Mouse (Mus musculus): ENCODE results near the gene Pdcd2.
A peak's percentile ranks its signal among the peaks of the same experiment; 100 is the strongest.
"Not testable (repeated sequence)": the region's sequence is repeated elsewhere in the genome, so short reads cannot be mapped to it uniquely, and the experiment has no call there.

The Pdcd2 gene

DNA sequence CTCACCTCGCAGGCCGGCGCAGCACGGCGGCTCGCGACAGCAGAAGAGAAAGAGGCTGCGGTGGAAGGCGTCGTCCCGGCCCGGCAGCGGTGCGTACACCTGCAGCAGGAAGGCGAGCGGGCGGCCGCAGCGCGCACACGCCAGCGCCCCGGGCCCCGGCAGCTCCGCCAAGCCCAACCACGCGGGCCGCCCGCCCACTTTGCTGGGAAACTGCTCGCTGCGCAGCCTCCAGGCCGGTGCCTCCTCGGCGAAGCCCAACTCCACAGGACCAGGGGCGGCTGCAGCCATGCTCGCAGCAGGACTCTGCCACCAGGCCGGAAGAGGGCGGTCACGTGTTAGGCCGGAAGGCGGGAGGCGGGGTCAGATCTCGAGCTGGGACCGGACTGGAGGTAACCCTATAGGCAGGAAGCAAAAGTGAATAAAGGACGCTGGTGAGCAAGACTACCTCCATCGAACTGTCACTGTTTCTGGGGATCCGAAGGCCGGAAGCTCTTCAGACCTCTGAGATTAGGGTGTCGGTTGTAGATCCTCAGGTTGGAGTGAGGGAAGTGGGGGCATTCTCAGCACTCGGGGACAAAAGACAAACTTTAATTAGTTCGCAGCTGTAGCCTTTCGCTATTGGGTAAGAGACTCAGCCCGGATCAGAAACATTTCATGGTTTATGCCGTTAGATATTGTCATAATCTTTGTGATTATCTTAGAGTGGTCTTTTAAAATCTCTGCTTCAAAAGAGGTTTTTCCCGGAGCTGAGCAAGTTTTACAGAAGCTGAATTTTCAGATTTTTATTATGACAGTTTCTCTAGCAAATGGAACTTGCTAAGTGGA, at the start of gene Pdcd2:
Gene Pdcd2 (minus strand): TSS at position 316 of the 825 bp plus-strand sequence.
- DNase-seq (ENCODE audit: low spot score): peak; percentile 78

DNA sequence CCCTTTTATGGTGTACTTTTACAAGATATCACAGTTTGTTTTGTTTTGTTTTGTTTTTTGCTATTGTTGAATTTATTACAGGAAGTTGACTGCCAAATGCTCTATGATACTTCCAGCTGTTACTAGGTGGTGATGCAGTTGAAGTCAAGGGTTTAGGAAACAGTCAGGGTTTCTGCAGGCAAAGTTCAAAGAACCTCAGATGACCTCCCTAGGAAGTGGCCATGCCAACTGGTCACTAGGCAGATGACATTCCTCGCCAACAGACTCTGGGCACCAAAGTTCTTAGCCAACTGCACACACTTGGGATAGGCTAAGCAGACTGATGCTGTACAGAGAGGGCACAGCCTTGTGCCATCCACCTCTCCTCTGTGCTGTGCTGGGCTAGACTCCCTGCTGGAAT, 48.0 kb upstream of the Pdcd2 start:
- DNase-seq (ENCODE audit: low spot score): no peak

DNA sequence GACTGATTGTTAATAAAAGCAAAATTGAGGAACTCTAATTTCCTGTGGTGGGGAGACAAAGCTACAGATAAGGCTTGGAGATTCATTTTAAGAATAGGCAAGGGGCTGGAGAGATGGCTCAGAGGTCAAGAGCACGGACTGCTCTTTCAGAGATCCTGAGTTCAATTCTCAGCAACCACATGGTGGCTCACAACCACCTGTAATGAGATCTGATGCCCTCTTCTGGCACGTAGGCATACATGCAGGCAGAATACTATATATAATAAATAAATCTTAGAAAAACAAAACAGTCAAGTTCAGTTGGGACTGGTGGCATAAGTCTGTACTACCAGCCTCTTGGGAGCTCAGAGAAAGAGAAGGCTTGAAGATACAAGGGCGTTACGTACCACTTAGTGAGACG, 39.8 kb upstream of the Pdcd2 start:
- no peak for DNase-seq (ENCODE audit: low spot score)

DNA sequence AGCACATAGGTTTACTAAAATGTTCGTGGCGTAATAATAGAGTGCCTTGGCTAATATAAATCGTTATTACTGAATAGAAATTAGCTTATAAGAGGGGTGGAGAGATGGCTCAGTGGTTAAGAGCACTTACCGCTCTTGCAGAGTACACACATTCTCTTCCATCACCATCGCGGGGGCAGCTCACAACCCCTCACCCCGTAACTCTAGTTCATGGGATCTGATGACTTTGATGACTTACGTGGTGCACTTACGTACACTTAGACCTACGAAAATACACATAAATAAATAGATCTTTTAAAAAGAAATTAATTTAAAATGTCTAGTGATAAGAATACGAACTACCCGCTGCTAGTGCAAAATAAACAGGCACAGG, 37.8 kb upstream of the Pdcd2 start:
- no peak for DNase-seq (ENCODE audit: low spot score)

DNA sequence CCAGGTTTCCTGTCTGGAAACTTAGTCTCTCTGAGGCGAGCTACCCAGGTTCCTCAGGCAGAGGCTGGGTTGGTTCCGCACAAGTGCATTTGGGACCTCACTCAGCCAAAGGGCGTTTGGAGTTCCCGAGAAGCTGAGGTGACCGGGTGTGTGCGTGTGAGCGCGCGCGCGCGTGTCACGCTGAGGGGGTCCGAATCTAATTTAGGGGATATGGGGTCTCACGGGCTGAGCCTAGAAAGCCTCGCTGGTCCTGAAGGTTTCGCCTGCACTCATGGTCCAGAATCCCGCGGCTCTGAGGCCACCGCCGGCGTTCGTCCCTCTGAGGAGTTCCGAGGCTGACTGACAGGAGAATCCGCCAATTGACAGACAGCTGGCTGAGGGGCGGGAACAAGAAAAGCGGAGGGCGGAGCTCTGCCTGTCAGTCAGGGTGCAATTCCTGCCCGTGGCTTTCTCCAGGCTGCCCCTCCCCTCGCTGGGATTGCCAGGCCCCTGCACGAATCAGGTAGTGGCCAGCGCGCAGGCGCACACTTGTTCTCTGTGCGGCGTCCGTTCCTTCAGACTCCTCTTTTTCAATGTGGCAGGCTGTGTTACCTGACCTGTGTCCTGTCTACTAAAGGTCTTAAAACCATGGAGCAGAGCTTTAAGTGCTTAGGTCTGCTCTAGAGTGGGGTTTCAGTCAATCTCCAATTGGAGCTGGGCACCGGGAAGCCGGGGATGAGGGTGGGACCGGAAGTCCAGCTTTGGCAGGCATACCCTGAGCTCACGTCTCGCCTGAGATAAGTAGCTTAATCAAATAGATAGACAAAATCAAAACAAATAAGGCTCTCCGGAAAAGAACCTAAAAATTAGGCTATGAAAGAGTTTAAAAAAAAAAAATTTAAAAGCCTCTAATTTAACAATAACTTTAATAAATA, 37.2 kb upstream of the Pdcd2 start, which contains the start of gene Prdm9:
Gene Prdm9 (minus strand): TSS at position 341 of the 914 bp plus-strand sequence.
- peak; percentile 100 for DNase-seq (ENCODE audit: low spot score)

DNA sequence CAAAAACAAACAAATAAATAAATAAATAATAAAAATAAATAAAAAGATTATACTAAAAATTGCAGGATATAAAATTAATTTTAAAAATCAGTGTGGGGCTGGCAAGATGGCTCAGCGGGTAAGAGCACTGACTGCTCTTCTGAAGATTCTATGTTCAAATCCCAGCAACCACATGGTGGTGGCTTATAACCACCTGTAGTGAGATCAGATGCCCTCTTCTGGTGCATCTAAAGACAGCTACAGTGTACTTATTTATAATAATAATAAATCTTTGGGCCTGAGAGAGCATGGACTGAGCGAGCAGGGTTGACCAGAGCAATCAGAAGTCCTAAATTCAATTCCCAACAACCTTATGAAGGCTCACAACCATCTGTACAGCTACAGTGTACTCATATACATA, 32.8 kb upstream of the Pdcd2 start:
- no peak for DNase-seq (ENCODE audit: low spot score)

DNA sequence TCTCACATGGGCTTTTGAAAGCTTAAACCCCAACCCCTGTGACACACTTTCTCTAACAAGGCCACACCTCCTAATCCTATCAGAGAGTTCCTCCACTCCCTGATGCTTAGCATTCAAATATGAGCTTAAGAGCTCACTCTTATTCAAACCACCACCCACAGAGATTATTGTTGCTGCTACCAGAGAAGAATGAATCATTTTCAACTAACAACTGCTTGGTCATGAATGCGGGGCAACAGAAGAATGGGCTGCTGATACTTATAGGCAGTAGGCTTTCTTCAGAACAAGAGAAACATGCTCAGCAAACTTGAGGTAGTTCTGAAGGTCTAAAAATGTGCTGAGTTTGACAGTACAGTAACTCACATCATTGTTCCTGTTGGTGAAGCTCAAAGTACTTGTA, 22.6 kb upstream of the Pdcd2 start:
- no peak for DNase-seq (ENCODE audit: low spot score)

DNA sequence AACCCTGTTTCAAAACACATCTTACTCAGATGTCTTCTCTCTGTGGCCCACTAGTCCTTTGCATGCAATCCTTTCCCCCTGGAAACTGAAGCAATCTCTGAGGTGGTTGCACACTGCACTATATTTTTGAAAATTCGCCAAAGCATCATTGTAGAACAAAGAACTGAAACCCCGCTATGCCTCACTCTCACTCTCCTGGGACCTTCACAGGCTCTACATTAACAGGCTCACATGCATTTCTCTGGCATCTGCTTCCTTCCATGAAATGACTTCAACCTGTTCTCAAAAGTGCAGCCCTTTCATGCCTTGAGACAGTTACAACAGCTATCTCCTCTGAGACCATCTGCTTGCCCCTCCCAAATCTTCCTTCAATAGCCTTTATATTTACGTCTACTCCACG, 19.3 kb upstream of the Pdcd2 start:
- no peak for DNase-seq (ENCODE audit: low spot score)

DNA sequence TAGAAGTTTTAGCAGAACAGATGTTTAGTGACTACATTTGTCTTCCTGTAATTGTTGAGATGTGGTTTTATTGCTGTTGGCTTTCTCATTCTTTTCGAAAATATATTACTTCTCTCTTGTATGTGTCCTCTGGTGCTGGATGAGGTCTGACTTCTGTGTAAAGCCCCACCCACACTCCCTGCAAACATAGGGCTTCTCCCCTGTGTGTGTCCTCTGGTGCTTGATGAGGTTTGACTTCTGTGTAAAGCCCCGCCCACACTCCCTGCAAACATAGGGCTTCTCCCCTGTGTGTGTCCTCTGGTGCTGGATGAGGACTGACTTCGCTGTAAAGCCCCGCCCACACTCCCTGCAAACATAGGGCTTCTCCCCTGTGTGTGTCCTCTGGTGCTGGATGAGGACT, 16.8 kb upstream of the Pdcd2 start:
- not testable (repeated sequence) for DNase-seq (ENCODE audit: low spot score)

DNA sequence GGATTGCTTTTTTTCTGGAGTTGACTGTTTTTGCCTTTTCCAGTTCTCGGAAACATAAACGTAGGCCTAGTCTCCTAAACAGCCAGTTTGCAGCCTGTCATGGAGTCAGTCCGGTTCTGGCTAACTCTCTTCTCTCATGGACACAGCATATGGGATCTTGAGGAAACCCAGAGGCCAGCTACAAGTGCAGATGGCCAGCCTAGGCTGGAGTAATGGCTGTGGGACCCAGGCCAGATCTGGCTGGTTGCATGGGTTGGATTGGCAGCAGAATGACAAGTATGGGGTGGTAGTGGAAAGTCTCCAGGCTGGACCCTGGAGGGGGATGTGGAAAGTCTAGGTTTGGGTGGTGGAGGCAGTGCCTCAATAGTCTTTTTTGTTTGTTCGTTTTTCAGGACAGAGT, 13.2 kb upstream of the Pdcd2 start:
- DNase-seq (ENCODE audit: low spot score): no peak

DNA sequence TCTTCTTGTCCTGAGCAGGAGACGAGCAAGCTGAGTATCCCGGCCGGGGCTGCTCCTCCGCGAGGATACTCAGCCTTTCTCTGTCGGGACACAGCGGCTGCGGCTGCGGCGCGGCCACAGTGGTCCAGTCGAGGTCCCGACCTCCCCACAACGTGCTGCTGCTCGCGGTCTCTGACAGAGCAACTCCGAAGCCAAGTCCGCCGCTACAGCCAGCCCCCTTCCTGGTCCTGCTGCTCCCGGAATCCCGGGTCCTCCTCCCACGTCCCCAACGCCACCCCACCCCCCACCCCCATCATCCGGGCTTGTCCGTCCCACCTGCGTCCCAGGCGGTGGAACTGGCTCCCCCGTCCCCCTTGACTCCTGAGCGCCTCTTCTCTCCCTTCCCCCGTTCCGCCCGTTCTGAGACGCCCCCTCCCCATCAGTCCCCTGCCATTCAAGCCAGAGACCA, 9.4 kb upstream of the Pdcd2 start:
- DNase-seq (ENCODE audit: low spot score): no peak

DNA sequence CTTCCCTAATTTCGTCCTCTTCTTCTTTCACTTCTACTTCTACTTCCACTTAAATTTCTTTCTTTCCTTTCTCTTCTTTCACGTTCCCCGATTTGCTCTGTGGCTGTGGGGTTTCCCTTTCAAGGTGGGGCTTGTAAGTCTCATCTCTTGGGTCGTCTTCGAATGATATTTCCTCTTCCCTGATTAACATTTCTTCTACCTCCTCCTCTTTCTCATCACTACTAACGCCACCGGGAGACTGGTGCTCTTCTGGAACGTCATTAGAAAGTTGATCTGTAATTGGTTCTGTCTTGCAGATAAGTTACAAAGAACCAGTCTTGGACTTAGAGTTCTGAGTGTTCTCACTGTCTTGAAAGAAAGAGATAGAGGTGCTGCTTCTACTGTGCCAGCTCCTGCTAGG, 8.8 kb upstream of the Pdcd2 start:
- no peak for DNase-seq (ENCODE audit: low spot score)

DNA sequence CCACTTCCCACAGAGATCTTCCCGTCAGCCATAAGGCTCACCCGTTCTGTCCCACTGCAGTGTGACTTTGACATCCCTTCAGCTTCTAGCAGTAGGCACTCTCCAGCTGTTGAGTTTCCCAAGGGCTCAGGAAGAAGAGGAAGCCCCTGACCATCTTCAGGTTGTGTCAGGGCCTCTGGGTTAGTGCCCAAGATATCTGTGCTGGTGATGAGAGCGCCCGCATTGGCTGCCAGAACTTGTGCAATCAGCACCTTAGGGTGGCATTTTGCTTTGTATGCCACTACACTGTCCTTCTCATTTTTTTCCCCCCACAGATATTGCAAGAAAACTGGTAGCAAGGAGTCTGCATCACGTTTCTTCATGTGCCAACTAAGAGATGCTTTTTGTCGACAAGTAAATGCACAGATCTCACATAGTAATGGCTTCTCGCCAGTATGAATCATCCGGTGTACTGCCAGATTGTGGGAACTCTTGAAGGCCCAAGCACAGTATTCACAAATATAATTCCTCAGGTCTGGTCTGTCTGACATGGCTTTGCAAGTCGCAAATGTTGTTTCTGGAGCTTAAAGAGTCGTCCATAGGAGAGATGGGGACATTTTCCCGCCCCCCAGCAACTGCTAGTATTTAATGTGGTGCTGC, 8.2 kb upstream of the Pdcd2 start:
- no peak for DNase-seq (ENCODE audit: low spot score)

DNA sequence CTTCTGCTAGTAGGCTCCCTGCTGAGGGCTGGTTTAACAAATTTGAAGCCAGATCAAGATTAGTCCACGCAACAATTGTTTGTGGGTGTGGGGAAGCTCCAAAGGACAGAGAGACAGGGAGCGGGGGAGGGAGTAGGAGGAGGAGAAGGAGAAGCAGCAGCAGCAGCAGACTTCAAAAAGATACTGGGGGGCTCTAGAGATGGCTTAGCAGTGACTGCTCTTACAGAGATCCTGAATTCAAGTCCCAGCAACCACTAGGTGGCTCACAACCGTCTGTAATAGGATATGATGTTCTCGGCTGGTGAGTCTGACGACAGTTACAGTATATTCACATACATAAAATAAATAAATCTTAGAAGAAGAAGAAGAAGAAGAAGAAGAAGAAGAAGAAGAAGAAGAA, 3.0 kb upstream of the Pdcd2 start:
- no peak for DNase-seq (ENCODE audit: low spot score)

DNA sequence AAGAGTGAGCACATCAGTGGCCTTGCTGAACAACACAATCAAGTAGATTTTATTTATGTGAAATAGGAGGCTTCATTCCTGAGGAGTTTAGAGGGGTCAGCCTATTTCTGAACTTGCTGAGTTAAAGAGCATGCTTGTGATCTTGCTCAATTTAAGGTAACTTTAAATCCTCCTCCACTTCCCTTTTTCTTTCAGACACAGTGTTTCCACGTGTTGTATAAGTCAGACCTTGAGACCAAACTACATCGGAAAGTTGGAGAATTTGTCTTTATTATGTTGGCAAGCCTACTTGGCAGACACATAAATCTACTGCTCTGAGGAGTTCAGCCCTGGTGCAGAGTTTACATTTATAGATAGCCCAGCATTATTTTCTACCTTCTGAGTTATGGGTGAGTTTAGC, 1.8 kb upstream of the Pdcd2 start:
- DNase-seq (ENCODE audit: low spot score): no peak

DNA sequence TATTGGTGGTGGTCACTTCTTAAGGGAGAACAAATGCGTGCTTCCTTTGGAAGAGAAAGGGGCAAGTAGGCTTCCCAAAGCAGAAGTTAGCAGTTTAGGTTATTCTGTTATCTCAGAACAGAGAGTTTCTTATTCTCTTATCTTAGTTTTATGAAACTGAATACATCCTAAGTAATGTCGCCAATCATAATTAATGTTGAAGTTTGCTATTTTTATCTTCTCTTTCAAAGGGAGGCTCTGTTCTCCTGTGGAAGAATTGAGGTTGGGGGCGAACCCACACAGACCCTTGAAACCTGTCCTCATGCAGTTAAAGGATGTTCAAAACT, 673 bp upstream of the Pdcd2 start:
- no peak for DNase-seq (ENCODE audit: low spot score)

DNA sequence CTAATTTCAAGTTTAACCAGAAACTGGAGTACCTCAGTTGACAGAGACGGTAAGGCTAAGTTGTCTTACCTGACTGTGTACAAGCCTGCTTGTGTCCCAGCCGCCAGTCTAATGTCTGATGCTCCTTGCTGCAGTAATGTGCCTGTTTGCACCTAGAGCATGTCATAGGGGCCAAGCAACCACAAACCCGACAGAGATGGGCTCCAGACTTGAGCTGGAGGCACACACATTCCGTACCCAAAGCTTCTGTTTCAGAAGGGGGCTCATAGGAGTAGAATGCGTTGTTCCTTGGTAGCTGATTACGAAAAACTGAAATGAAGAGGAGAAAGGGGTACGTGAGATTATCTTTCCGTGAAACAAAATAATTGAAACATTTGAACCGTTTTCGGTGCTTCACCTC, 797 bp downstream of the Pdcd2 start:
- no peak for DNase-seq (ENCODE audit: low spot score)

DNA sequence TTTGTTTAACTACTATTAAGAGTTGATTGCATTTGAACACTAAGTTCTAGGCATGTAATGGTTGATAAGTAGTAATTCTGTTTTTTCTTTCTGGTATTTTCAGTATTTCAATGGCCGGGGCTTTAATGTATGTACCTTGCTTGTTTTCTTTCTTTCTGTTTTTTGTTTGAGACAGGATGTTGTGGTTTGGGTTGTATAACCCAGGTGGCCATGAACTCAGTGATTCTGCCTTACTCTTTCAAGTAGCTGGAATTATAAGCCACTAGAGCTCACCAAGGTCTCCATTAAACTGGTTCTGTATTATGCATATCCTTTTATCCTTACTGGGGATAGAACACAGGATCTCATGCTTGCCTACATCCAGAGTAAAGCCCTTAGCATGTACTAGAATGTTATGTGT, 8.3 kb downstream of the Pdcd2 start:
- DNase-seq (ENCODE audit: low spot score): no peak

DNA sequence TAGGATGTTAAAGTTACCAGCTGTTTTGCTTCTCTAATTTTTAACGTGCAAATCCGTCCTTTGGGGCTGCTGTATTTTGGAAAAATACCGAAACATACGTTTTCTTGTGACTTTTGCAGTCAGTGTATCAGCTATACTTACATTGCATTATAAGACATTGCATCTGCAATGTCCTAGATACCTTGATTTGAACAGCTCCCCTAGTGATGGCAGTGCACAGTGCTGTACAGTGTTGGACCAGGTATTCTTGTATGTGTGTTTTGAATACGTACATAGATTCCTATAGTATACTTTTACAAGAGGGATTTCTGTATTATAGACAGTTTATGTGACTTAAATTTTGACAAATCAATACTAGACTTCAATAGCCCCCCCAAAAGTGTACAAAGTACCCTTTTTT, 8.9 kb downstream of the Pdcd2 start:
- no peak for DNase-seq (ENCODE audit: low spot score)

DNA sequence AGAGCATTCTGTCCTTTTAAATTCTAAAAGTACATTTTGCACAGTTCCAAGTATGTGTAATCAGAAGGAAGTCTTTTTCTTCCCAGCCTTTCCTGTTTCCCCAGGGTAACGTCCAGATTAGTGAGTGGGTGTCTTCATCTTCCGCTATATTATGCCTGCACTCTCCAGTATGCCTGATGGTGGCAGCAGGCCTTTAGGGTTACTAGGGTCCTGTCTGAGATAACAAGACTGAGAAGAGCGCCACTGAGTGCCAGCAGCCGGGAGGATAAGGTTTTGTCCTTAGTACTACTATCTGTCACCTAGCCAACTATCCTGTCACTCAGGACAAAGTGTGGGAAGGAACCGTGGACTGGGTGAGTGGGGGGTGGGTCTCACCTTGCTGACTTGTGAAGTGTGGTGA, 9.3 kb downstream of the Pdcd2 start:
- no peak for DNase-seq (ENCODE audit: low spot score)

DNA sequence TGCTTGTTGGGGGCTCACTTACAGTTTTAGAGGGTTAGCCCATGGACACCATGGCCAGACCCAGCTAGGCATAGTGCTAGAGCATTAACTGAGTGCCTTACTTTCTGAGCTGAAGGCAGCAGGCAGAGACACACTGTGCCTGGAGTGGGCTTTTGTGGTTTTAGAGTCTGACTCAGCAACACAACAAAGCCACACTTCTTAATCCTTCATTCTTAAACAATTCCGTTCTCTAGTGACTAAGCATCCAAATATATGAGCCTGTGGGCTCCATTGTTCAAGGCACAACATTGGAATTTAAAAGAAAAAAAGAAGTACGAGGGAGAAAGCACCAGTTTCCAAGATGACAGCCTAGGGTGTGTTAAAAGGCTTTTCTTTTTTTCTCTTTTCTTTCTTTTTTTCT, 16.4 kb downstream of the Pdcd2 start:
- no peak for DNase-seq (ENCODE audit: low spot score)

DNA sequence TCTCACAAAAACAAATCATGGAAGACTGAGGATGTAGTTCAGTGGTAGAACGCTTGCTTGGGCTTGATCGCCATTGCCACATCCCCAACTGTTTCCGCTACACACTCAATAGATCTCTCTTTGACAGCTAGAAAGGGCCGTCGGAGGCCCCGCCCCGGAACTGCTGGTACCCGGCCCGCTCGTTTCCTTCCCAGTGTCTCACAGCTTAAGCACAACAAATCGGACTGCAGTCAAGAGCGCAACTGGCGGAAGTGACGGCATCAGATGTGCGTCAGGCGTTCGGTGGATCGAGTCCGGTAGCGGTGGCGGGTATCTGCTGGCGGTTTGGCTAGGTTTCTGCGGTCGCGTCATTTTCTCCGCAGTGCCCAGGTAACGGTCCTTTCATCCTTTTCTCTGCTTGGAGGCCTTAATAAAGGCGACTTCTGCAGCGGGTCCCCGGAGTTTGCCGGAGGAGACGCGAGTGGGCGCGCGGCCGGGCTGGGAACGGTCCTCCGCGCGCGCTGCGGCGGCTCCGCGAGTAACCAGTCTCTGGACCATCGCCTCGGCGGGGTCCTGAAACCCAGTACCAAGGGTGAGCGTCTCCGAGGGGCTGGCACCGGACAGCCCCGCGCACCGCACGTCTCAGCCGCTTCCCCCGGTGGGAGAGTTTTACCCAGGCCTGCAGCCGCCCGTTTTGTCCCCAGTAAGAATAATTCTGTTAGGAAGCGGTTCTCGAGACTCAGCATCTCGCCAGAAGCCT, 27.3 kb downstream of the Pdcd2 start, which contains the start of the genes Psmb1 and Tbp:
Gene Psmb1 (minus strand): TSS at position 96 of the 739 bp plus-strand sequence.
Gene Tbp (plus strand): TSS at position 233 of the 739 bp plus-strand sequence.
- peak; percentile 87 for DNase-seq (ENCODE audit: low spot score)

Measured in ovary, postnatal 10 days (tissue).